Mouse (Mus musculus) stomach, postnatal 0 days (tissue): Measurements from ENCODE around the gene Smcr8.

ENCODE experiments used
- CTCF ChIP-seq: IDR thresholded peaks from 2 replicates; pipeline ENCODE4 v1.5.1; 2016; ENCODE audit warnings: antibody characterized with exemption, low read depth, mild to moderate bottlenecking, moderate library complexity
- EP300 ChIP-seq: optimal IDR thresholded peaks from 2 replicates; pipeline ENCODE3; 2016; ENCODE audit warnings: antibody characterized with exemption

GRCm38 (mm10) chr11:60826700-60827099 is 49.4 kb downstream of the Smcr8 start:
- TF ChIP-seq CTCF, result no peak
- no peak for TF ChIP-seq EP300
